ENCODE assay signal across 8 mouse cellular contexts in genomic region chr7:97332667-97333041, GRCm38 (mm10). TPM values are rescaled to one million over a fixed set of nuclear protein-coding genes. Genes with fewer than 3 reads are reported as not detected.
DNase-seq lines count a peak whose midpoint lies in the region; ATAC-seq and TF ChIP-seq lines count a peak whose summit lies in the region.

No protein-coding gene starts in this region.

- ATAC-seq in heart, embryonic 15.5 days (replicated peaks; ENCODE audit: insufficient number of reproducible peaks, insufficient read depth, low FRiP score, low read depth): no peak
- ATAC-seq in hindbrain, embryonic 11.5 days (ENCODE audit: low FRiP score): no peak
- peak; percentile 4; the same call in 1 of the 2 replicates for ATAC-seq in megakaryocyte progenitor cell, adult 5-6 weeks (replicated peaks; ENCODE audit: poor library complexity)

- no peaks in the 10 kb centered on the region for H3K36me3 ChIP-seq in heart, embryonic 15.5 days
- H3K36me3 ChIP-seq in MEL (ENCODE audit: control insufficient read depth in 1 of 2, insufficient read depth in 2 of 2, low read length in 2 of 2): peaks cover 0 to 13% of the 10 kb centered on the region in 2 experiments; a peak in 2 of 4 replicates
- H3K36me3 ChIP-seq in hindbrain, embryonic 11.5 days (ENCODE audit: control insufficient read depth, insufficient read depth, low read length): no peaks in the 10 kb centered on the region

- intact Hi-C loops in heart, postnatal 10 days (cut with DNase I): loop anchor here (2.0 kb wide), 1 partner anchor 38 kb away; the partner anchor contains the start of gene Alg8

- no peak for TF ChIP-seq CTCF in MEL (IDR thresholded peaks at IDR 0.05 in 2 of 3, conservative IDR thresholded peaks at IDR 0.05 in 1 of 3; ENCODE audit: control insufficient read depth in 1 of 3, insufficient read depth in 1 of 3, low read depth in 2 of 3, low read length in 3 of 3, poor library complexity in 1 of 3, severe bottlenecking in 1 of 3)

- H3K4me3 ChIP-seq in heart, embryonic 15.5 days: peak overlapping the region; percentile 93
- H3K4me3 ChIP-seq in MEL (ENCODE audit: control insufficient read depth in 1 of 2, insufficient read depth in 1 of 2, low read depth in 2 of 2, low read length in 2 of 2): peak overlapping the region; percentile 91 to 96
- peak overlapping the region; percentile 81 for H3K4me3 ChIP-seq in hindbrain, embryonic 11.5 days (ENCODE audit: low read depth, low read length)

- H3K9ac ChIP-seq in heart, embryonic 15.5 days: peak overlapping the region; percentile 82
- peak overlapping the region; percentile 64 for H3K9ac ChIP-seq in MEL (ENCODE audit: control insufficient read depth, low read depth, low read length, poor library complexity, severe bottlenecking)
- H3K9ac ChIP-seq in hindbrain, embryonic 11.5 days (ENCODE audit: low read depth, low read length): peak overlapping the region; percentile 75

- no peak for TF ChIP-seq RAD21 in MEL (IDR thresholded peaks at IDR 0.05; ENCODE audit: low read depth, low read length)

- H3K27ac ChIP-seq in heart, embryonic 15.5 days: no peak overlapping the region
- no peak overlapping the region for H3K27ac ChIP-seq in MEL (ENCODE audit: control insufficient read depth, low read depth, low read length)
- no peak overlapping the region for H3K27ac ChIP-seq in hindbrain, embryonic 11.5 days (ENCODE audit: low read depth, low read length)

- DNase-seq in heart, postnatal 10 days: no peak
- DNase-seq in MEL (ENCODE audit: low read depth, low spot score): no peak
- no peak for DNase-seq in hindbrain, embryonic 11.5 days (ENCODE audit: low spot score)
- DNase-seq in testis, postnatal 14 days (ENCODE audit: low spot score): no peak
- DNase-seq in cerebellum, adult 9-11 months: no peak
- no peak for DNase-seq in cerebellum, adult 11 months

- no peaks in the 10 kb centered on the region for H3K9me3 ChIP-seq in heart, embryonic 15.5 days (replicated peaks)
- no peaks in the 10 kb centered on the region for H3K9me3 ChIP-seq in MEL (replicated peaks; ENCODE audit: insufficient read depth, low read length)
- H3K9me3 ChIP-seq in hindbrain, embryonic 11.5 days (ENCODE audit: control insufficient read depth, low read length): no peaks in the 10 kb centered on the region

- H3K27me3 ChIP-seq in heart, embryonic 15.5 days: 0 out of 2 replicates have a peak, but pooled peaks cover under 1% of the 10 kb centered on the region
- H3K27me3 ChIP-seq in MEL (ENCODE audit: control insufficient read depth in 1 of 2, insufficient read depth in 2 of 2, low read length in 2 of 2): no peaks in the 10 kb centered on the region
- no peaks in the 10 kb centered on the region for H3K27me3 ChIP-seq in hindbrain, embryonic 11.5 days (ENCODE audit: control insufficient read depth, insufficient read depth, low read length)

- 4% methylated on average over 9 of the region's 9 CpGs for WGBS in heart, embryonic 15.5 days
- WGBS in hindbrain, embryonic 11.5 days: 10% methylated on average over 9 of the region's 9 CpGs

- H3K79me2 ChIP-seq in MEL (ENCODE audit: control insufficient read depth, insufficient read depth, low read length, poor library complexity): no peaks in the 10 kb centered on the region

- peak overlapping the region; percentile 86 for H3K4me2 ChIP-seq in heart, embryonic 15.5 days
- peak overlapping the region; percentile 71 for H3K4me2 ChIP-seq in hindbrain, embryonic 11.5 days (replicated peaks; ENCODE audit: low read depth, low read length)

- H3K4me1 ChIP-seq in heart, embryonic 15.5 days (replicated peaks): peaks cover 12% of the 10 kb centered on the region
- peaks cover 8 to 24% of the 10 kb centered on the region in 2 experiments for H3K4me1 ChIP-seq in MEL (ENCODE audit: control insufficient read depth in 1 of 2, insufficient read depth in 2 of 2, low read length in 2 of 2)
- H3K4me1 ChIP-seq in hindbrain, embryonic 11.5 days (replicated peaks; ENCODE audit: control insufficient read depth, insufficient read depth, low read length): no peaks in the 10 kb centered on the region

- peak in 1 of 2 experiments; percentile 45; a peak in 1 of 4 replicates for TF ChIP-seq POLR2A in MEL (IDR thresholded peaks at IDR 0.05; ENCODE audit: control insufficient read depth in 1 of 2, insufficient read depth in 1 of 2, low read depth in 1 of 2, low read length in 2 of 2, poor library complexity in 1 of 2)

- no peak for TF ChIP-seq EP300 in MEL (IDR thresholded peaks at IDR 0.05; ENCODE audit: low read depth in 1 of 2, low read length in 2 of 2)

TF ChIP-seq in MEL, 35 proteins besides CTCF, POLR2A, EP300 and RAD21:
- TF ChIP-seq ZMIZ1 (IDR thresholded peaks at IDR 0.05; ENCODE audit: low read depth, low read length) (no peak), E2F4 (IDR thresholded peaks at IDR 0.05; ENCODE audit: borderline replicate concordance, low read depth, low read length) (no peak), MEF2A (IDR thresholded peaks at IDR 0.05; ENCODE audit: extremely low read depth, insufficient replicate concordance, low read depth, low read length, poor library complexity, severe bottlenecking) (no peak), SIN3A (IDR thresholded peaks at IDR 0.05; ENCODE audit: low read length) (no peak), POLR2AphosphoS5 (IDR thresholded peaks at IDR 0.05; ENCODE audit: borderline replicate concordance, low read depth, low read length) (no peak), CHD2 (IDR thresholded peaks at IDR 0.05; ENCODE audit: low read length) (no peak), TBP (IDR thresholded peaks at IDR 0.05; ENCODE audit: low read depth, low read length) (no peak), MAX (IDR thresholded peaks at IDR 0.05; ENCODE audit: low read length) (0 out of 2 replicates have a peak, but pooled peaks have one; percentile 37), ZKSCAN1 (IDR thresholded peaks at IDR 0.05; ENCODE audit: low read depth, low read length) (no peak), USF2 (IDR thresholded peaks at IDR 0.05; ENCODE audit: borderline replicate concordance in 1 of 2, insufficient read depth in 1 of 2, low read depth in 1 of 2, low read length in 2 of 2) (no peak), SMC3 (IDR thresholded peaks at IDR 0.05; ENCODE audit: low read depth, low read length) (no peak), NELFE (IDR thresholded peaks at IDR 0.05; ENCODE audit: low read depth, low read length) (peak; percentile 41; the same call in 1 of the 2 replicates), ELF1 (IDR thresholded peaks at IDR 0.05; ENCODE audit: low read depth, low read length) (no peak), BHLHE40 (IDR thresholded peaks at IDR 0.05; ENCODE audit: borderline replicate concordance, low read depth, low read length) (no peak), MYB (IDR thresholded peaks at IDR 0.05; ENCODE audit: low read depth, low read length) (no peak), MXI1 (IDR thresholded peaks at IDR 0.05; ENCODE audit: low read depth, low read length) (peak; percentile 62; the same call in 1 of the 2 replicates), GATA1 (IDR thresholded peaks at IDR 0.05; ENCODE audit: low read depth, low read length) (no peak), KAT2A (conservative IDR thresholded peaks at IDR 0.05; ENCODE audit: low read depth, low read length) (no peak)

RNA-seq across cellular contexts. Expression of gene Kctd21, which starts 0.5 kb away (rescaled TPM):
- 3.5 and 4.5 TPM in 2 replicates for polyA plus RNA-seq in heart, embryonic 15.5 days (2015; fragmentation: Nextera tagmentation; extraction: Ambion mirVana)
- total RNA-seq in heart, postnatal 10 days (2021): 1 to 10 TPM; 1.4 to 2.7 TPM
- total RNA-seq in MEL (2012; rRNA removed): 0.23 and 0.36 TPM in 2 replicates
- 1 to 10 TPM in 1 of 2 experiments, not detected in 1; 1.2 TPM for polyA plus RNA-seq in MEL (2012; ENCODE audit: insufficient read depth in 1 of 2, insufficient read length in 2 of 2, low read depth in 1 of 2, low replicate concordance in 2 of 2, missing spikeins in 1 of 2)
- 6.1 and 6.8 TPM in 2 replicates for polyA plus RNA-seq in hindbrain, embryonic 11.5 days (2014; fragmentation: Nextera tagmentation; extraction: Ambion mirVana)
- 1.0 and 1.6 TPM in 2 replicates for total RNA-seq in megakaryocyte progenitor cell, adult 5-6 weeks (2015)
- total RNA-seq in megakaryocyte progenitor cell, adult 5-6 weeks (2017): 0.54 and 1.1 TPM in 2 replicates

RNA-seq across cellular contexts. Expression of gene Usp35, which starts 0.8 kb away (rescaled TPM):
- polyA plus RNA-seq in heart, embryonic 15.5 days (2015; fragmentation: Nextera tagmentation; extraction: Ambion mirVana): 0.60 and 1.8 TPM in 2 replicates
- total RNA-seq in heart, postnatal 10 days (2021): 1 to 10 TPM; 1.5 to 1.7 TPM
- total RNA-seq in MEL (2012; rRNA removed): 0.49 and 0.58 TPM in 2 replicates
- 1 to 10 TPM in 1 of 2 experiments, not detected in 1; 2.2 TPM for polyA plus RNA-seq in MEL (2012; ENCODE audit: insufficient read depth in 1 of 2, insufficient read length in 2 of 2, low read depth in 1 of 2, low replicate concordance in 2 of 2, missing spikeins in 1 of 2)
- polyA plus RNA-seq in hindbrain, embryonic 11.5 days (2014; fragmentation: Nextera tagmentation; extraction: Ambion mirVana): 2.7 and 2.9 TPM in 2 replicates
- 0.05 and 0.10 TPM in 2 replicates for total RNA-seq in megakaryocyte progenitor cell, adult 5-6 weeks (2015)
- 0.20 TPM in 1 of 2 replicates, not detected in the other for total RNA-seq in megakaryocyte progenitor cell, adult 5-6 weeks (2017)

RNA-seq across cellular contexts. Expression of gene Alg8, which starts 38.8 kb away (rescaled TPM):
- polyA plus RNA-seq in heart, embryonic 15.5 days (2015; fragmentation: Nextera tagmentation; extraction: Ambion mirVana): 25.8 and 28.2 TPM in 2 replicates
- total RNA-seq in heart, postnatal 10 days (2021): 1 to 10 TPM; 7.7 to 7.8 TPM
- 8.9 and 9.1 TPM in 2 replicates for total RNA-seq in MEL (2012; rRNA removed)
- 10 to 100 TPM in 1 of 2 experiments, not detected in 1; 29.0 TPM for polyA plus RNA-seq in MEL (2012; ENCODE audit: insufficient read depth in 1 of 2, insufficient read length in 2 of 2, low read depth in 1 of 2, low replicate concordance in 2 of 2, missing spikeins in 1 of 2)
- 31.9 and 33.3 TPM in 2 replicates for polyA plus RNA-seq in hindbrain, embryonic 11.5 days (2014; fragmentation: Nextera tagmentation; extraction: Ambion mirVana)
- total RNA-seq in megakaryocyte progenitor cell, adult 5-6 weeks (2015): 59.2 and 74.4 TPM in 2 replicates
- total RNA-seq in megakaryocyte progenitor cell, adult 5-6 weeks (2017): 35.1 and 40.5 TPM in 2 replicates
